Mouse (Mus musculus): ENCODE data around the gene Baz1a.

Gene Baz1a

GRCm38 (mm10) chr12:55013626-55014398 is at the start of gene Baz1a:
Gene Baz1a, minus strand, starts transcription at chr12:55014348.
- DNase-seq = no peak

GRCm38 (mm10) chr12:55062141-55062540 is 48.0 kb upstream of the Baz1a start:
- no peak for DNase-seq

GRCm38 (mm10) chr12:55061006-55061405 is 46.9 kb upstream of the Baz1a start:
- no peak for DNase-seq

GRCm38 (mm10) chr12:55060212-55060898 is 46.2 kb upstream of the Baz1a start:
- no peak for DNase-seq

GRCm38 (mm10) chr12:55059812-55060211 is 45.7 kb upstream of the Baz1a start:
- no peak for DNase-seq

- no peak for DNase-seq
These were observed 44.9 kb upstream of the Baz1a start for GRCm38 (mm10) chr12:55058865-55059615.

GRCm38 (mm10) chr12:55056703-55057102 is 42.6 kb upstream of the Baz1a start:
- DNase-seq = no peak

GRCm38 (mm10) chr12:55054551-55055241 is 40.5 kb upstream of the Baz1a start:
- no peak for DNase-seq

- DNase-seq = no peak
These were observed 39.1 kb upstream of the Baz1a start for GRCm38 (mm10) chr12:55053267-55053666.

- DNase-seq = no peak
These were observed 37.3 kb upstream of the Baz1a start for GRCm38 (mm10) chr12:55051210-55052173.

- no peak for DNase-seq
These were observed 35.7 kb upstream of the Baz1a start for GRCm38 (mm10) chr12:55049731-55050353.

GRCm38 (mm10) chr12:55041011-55041410 is 26.9 kb upstream of the Baz1a start:
- DNase-seq = no peak

- DNase-seq = no peak
These were observed 12.9 kb upstream of the Baz1a start for GRCm38 (mm10) chr12:55027088-55027487.

GRCm38 (mm10) chr12:55023284-55023683 is 9.1 kb upstream of the Baz1a start:
- DNase-seq = no peak

GRCm38 (mm10) chr12:55019421-55019877 is 5.3 kb upstream of the Baz1a start:
- DNase-seq = no peak

- no peak for DNase-seq
These were observed 3.1 kb upstream of the Baz1a start for GRCm38 (mm10) chr12:55017119-55017721.

GRCm38 (mm10) chr12:55016339-55017118 is 2.4 kb upstream of the Baz1a start:
- no peak for DNase-seq

GRCm38 (mm10) chr12:55015428-55015827 is 1.3 kb upstream of the Baz1a start:
- DNase-seq = peak; percentile 58 to 74

GRCm38 (mm10) chr12:55013031-55013430 is 1.1 kb downstream of the Baz1a start:
- no peak for DNase-seq
